Mouse (Mus musculus) layer of hippocampus, adult 9-11 months (tissue): Measurements from ENCODE around the gene Myom1.
"Not testable (repeated sequence)": the region's sequence is repeated elsewhere in the genome, so short reads cannot be mapped to it uniquely, and the experiment has no call there.

Experiments
- DNase-seq: peaks from one replicate; pipeline ENCODE4 v3.0.0; 2022

The Myom1 gene

GRCm38 (mm10) chr17:71002081-71002743 is at the start of gene Myom1:
TSS of gene Myom1 (plus strand) at chr17:71002633.
- peak; percentile 98 for DNase-seq

GRCm38 (mm10) chr17:70963546-70963945 is 38.9 kb upstream of the Myom1 start:
- peak; percentile 92 for DNase-seq

- DNase-seq = no peak
Measured at GRCm38 (mm10) chr17:70965281-70965680, 37.2 kb upstream of the Myom1 start.

GRCm38 (mm10) chr17:70966126-70966525 is 36.3 kb upstream of the Myom1 start:
- DNase-seq = no peak

GRCm38 (mm10) chr17:70967191-70967590 is 35.2 kb upstream of the Myom1 start:
- DNase-seq = no peak

- DNase-seq = no peak
Measured at GRCm38 (mm10) chr17:70967646-70968045, 34.8 kb upstream of the Myom1 start.

- no peak for DNase-seq
Measured at GRCm38 (mm10) chr17:70968606-70969191, 33.7 kb upstream of the Myom1 start.

- DNase-seq = no peak
Measured at GRCm38 (mm10) chr17:70971206-70971605, 31.2 kb upstream of the Myom1 start.

GRCm38 (mm10) chr17:70973398-70973797 is 29.0 kb upstream of the Myom1 start:
- DNase-seq = no peak

GRCm38 (mm10) chr17:70974065-70974464 is 28.4 kb upstream of the Myom1 start:
- not testable (repeated sequence) for DNase-seq

- no peak for DNase-seq
Measured at GRCm38 (mm10) chr17:70977799-70978198, 24.6 kb upstream of the Myom1 start.

- no peak for DNase-seq
Measured at GRCm38 (mm10) chr17:70979345-70980223, 22.8 kb upstream of the Myom1 start.

GRCm38 (mm10) chr17:70985501-70986354 is 16.7 kb upstream of the Myom1 start:
- no peak for DNase-seq

- DNase-seq = no peak
Measured at GRCm38 (mm10) chr17:70986355-70986740, 16.1 kb upstream of the Myom1 start.

- DNase-seq = no peak
Measured at GRCm38 (mm10) chr17:70986831-70987660, 15.4 kb upstream of the Myom1 start.

GRCm38 (mm10) chr17:70988337-70988767 is 14.1 kb upstream of the Myom1 start:
- DNase-seq = no peak

- no peak for DNase-seq
Measured at GRCm38 (mm10) chr17:70989430-70989829, 13.0 kb upstream of the Myom1 start.

GRCm38 (mm10) chr17:70989991-70990390 is 12.4 kb upstream of the Myom1 start:
- no peak for DNase-seq

GRCm38 (mm10) chr17:70990403-70991303 is 11.8 kb upstream of the Myom1 start:
- DNase-seq = peak; percentile 75
